Mouse (Mus musculus): ENCODE data around the gene Nkx2-5.

The Nkx2-5 gene

DNA sequence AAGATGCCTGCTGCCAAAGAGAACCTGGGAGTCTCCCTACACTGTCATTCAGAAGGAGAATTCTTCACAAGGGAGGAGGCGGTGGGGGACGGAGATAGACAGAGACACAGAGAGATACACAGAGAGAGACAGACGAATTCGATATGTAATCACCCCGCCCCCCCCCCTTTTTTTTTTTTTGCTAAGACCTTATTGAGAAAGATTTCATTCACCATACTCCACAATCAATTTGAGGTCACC lies at the start of gene Nkx2-5:
Gene Nkx2-5 (minus strand): TSS at position 101 of the 240 bp plus-strand sequence.
- DNase-seq: no peak

DNA sequence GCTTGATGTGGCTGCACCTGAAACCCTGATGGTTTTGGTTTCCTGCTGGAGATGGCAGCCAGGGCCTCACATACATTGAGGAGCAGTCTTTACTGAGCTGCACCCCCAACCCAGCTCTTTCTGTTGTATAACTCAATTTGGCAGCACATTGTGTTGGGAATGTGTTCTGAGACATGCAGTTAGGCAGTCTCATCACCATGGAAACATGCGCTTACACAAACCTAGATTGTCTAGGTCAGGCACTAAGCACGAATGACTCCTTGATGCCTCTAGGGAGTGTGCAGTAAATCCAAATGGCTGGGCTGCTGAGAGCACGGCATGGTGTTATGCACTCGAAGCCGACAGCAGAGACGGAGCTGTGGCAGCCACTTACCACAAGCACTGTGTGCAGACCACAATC lies 49.5 kb upstream of the Nkx2-5 start:
- DNase-seq: no peak

DNA sequence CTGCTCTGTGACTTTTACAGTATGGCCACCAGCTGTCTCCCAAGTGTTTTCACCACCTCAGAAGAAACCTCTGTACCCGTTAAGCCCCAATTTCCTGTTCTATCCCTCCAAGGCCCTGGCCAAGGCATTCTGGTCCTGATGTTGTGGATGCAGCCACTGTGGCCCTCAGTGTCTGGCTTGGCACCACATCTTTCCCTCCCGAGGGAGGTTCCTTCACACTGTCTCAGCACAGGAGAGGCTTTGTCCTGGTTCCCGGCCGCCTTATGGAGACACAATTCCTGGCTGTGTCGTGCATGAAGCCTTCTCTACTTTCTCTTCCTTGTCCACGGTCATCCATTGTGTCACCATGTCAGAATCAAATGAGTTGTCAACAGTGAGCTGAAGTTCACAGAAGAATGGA lies 48.7 kb upstream of the Nkx2-5 start:
- DNase-seq: no peak

GRCm38 (mm10) chr17:26892635-26893375 lies 48.0 kb upstream of the Nkx2-5 start:
- DNase-seq: peak in 1 of 2 experiments; percentile 34

GRCm38 (mm10) chr17:26887926-26888325 lies 43.1 kb upstream of the Nkx2-5 start:
- peak; percentile 25 to 31 for DNase-seq

DNA sequence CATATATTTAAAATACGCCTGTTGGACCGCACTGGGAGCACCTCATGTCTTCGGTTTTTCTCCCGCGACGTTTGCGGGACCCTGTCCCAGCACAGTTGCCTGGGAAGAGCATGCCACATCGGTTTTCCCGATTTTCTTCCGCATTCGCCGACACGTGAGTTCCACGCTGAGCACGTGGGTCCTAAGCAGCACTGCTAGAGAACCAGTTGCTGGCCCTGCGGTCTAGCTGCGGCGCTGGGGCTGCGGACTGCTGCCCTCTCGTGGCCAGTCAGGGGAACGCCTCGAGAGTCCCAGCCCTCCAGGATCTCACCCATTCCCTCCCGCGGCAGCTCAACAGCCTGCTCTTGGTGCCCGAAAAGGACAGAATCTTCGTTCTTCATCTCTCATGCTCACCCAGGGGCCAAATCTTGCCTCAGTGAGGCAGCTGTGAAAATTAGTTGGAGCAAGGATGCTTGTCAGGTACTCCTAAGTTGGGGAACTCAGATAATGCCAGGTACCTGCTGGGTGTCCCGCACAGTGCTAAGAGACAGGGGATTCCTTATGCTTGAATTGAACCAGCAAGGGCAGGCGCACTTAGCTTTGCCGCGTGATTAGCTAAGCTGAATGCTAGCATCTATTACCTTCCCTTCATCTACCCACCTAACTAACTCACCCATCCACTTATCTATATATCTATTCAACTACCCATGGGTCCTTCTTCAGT lies 41.4 kb upstream of the Nkx2-5 start:
- peak; percentile 89 to 92 for DNase-seq

GRCm38 (mm10) chr17:26884995-26885926 lies 40.5 kb upstream of the Nkx2-5 start:
- DNase-seq: peak; percentile 90 to 93

- DNase-seq: no peak
Observed at GRCm38 (mm10) chr17:26883585-26883984, 38.8 kb upstream of the Nkx2-5 start.

DNA sequence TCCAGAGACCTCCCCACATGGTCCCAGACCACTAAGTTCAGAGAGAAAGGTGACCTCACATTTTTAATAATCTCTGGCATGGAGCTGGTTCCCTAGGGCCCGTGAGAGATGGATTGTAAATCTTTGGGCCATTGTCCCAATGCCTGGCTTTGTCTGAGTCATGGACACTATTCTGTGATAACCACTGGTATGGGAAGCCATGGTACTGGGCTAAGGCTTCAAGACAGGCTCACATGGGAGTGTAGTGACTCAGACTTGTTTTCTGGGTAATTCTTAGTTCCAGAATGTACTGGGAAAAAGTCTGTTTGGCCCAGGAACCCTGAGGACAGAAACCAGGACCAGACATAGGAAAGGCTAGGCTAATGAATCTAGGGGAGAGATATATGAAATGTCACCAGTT lies 37.9 kb upstream of the Nkx2-5 start:
- no peak for DNase-seq

GRCm38 (mm10) chr17:26879235-26879634 lies 34.4 kb upstream of the Nkx2-5 start:
- no peak for DNase-seq

- DNase-seq: no peak
Observed at GRCm38 (mm10) chr17:26877927-26878326, 33.1 kb upstream of the Nkx2-5 start.

GRCm38 (mm10) chr17:26874542-26874941 lies 29.7 kb upstream of the Nkx2-5 start:
- DNase-seq: no peak

DNA sequence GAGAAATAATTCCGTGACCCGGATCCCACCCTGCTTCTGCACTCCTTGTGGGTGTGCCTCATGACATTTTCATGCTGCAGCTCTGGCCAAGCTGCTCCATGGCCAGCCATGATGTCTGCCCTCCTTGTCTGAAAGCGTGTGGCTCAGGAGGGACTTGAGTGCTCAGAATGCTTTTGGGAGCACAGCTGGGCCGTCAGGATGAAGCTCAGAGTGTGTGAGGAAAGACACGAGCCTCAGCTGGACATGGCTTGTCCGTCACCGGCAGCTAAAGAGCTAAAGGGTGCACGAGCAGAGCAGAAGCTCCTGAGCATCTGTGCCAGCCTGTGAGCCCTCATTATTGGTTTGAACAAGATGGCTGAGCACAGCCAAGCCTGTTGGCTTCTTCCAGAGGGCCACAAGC lies 28.7 kb upstream of the Nkx2-5 start:
- no peak for DNase-seq

GRCm38 (mm10) chr17:26872870-26873269 lies 28.1 kb upstream of the Nkx2-5 start:
- DNase-seq: no peak

GRCm38 (mm10) chr17:26868756-26869155 lies 23.9 kb upstream of the Nkx2-5 start:
- no peak for DNase-seq

DNA sequence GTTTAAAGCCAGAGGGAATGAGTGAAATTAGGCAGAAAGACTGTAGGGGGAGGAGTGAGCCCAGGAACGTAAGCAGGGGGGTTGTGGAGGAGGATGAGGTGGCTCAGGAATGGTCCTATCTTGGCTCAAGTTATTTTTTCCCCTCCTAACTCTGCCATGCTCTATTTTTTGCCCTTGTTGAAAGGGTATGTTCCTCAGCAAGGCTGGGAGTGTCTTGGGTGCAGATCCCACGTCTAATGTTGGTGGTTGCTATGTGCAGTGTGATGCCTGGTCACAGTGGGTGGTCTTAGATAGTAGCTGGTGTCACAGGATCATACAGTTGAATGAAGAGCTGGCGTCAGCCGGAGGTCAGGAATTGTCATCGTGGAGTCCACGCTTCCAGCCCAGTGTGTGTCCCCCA lies 20.3 kb upstream of the Nkx2-5 start:
- DNase-seq: no peak

GRCm38 (mm10) chr17:26864343-26864742 lies 19.5 kb upstream of the Nkx2-5 start:
- no peak for DNase-seq

DNA sequence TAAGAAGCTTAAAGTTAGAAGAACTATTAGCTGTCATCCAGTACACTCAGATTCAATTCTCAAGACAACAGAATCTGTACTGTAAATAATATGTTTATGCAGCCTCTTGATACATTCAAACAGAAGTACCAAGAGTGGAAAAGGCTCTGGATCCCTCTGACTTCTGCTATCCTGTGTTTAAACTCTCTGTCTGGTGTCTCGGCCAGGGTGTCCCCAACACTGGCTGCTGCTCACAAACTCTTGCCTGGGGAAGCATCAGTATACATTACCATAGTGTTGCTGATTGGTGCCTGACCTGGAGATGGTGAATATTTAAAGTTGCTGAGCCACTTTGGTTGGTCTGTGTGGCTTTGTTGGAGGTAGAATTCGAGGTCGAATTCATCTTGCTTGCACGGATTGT lies 17.0 kb upstream of the Nkx2-5 start:
- DNase-seq: no peak

DNA sequence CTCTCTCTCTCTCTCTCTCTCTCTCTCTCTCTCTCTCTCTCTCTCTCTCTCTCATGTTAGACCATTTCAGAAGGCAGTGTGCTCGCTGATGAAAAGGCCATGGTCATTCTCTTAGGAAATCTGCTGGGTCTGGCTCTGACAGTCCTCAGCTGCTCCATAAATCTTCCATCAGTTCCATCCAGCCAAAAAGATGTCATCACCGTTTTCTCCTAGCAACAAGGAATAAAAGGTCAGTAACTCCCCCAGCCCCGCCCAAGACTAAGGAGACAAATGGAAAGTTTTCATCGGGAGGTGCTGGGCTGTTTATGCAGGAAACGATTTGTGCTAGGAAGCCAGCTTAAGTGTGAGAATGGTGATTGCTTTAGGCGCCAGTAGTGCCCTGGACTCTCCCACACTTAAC lies 16.6 kb upstream of the Nkx2-5 start:
- DNase-seq: peak; percentile 47 to 69

DNA sequence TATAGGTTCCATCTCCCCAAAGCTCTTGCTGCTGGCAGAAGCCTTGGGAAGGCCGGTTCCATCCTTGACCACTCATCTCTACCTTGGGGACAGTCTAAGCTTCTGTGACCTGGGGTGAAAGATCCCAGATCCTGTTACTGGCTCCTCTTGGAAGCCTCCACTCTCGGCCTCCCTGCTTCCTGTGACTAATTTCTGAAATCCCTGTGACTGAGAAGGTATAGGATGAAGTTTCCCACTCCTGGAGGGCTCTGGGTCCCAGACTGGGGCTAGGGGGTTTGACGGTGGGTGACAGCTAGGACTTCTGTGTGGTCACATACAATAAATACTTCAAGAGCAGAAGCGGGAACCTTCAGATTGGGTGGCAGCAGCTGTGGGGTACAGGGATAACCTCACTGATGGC lies 16.1 kb upstream of the Nkx2-5 start:
- no peak for DNase-seq

GRCm38 (mm10) chr17:26852262-26852661 lies 7.5 kb upstream of the Nkx2-5 start:
- DNase-seq: no peak

- DNase-seq: no peak
Observed at GRCm38 (mm10) chr17:26851136-26851460, 6.3 kb upstream of the Nkx2-5 start.

DNA sequence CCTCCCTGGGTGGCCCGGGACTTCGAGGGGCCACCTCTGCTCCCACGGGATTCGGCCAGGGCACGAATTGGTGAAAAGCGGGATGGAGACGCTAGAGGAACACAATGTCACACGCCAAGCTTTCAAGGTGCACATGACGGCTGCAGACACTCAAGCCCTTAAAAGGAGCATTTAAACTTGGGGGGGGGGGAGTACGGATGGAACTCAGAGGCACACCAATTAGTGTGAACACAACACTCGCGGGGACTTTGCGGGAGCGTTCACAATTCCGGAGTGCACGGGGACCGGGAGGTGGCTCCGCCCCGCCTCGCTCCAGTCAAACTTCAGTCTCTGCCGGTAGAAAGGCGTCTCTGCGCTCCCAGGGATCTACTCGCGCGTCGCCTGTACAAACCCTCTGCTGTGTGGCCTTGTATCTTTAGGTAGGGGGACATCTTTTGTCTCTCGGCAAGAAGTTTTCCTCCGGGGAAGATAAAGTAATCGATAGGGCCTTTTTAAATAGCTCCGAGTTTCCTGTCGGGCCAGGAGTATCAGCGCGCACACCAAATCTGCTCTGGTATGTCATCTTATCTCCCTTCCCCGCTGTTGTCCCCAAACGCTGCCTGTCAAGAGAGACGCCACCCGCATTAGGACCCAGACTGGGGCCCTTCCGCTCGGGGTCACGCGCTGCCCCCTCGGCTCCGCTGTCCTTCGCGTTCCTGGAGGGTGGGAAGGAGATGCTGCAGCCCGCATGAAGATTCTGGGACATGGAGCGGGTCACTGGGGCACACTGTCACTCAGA lies 5.7 kb upstream of the Nkx2-5 start:
- peak in 1 of 2 experiments; percentile 45 for DNase-seq

All from kidney, postnatal 4 days (tissue).